Mouse (Mus musculus) kidney, postnatal 0 days (tissue): Measurements from ENCODE around the gene Bves. TPM values are rescaled to one million over a fixed set of nuclear protein-coding genes. Genes with fewer than 3 reads are reported as not detected.

Experiments used
- ATAC-seq: fragments of 200-750 bp; cut with Nextera tagmentation; replicated peaks from 2 replicates; pipeline ENCODE4 v1.8.0; 2017; ENCODE audit warnings: low read depth, moderate number of reproducible peaks, moderate TSS enrichment, moderate library complexity; ENCODE audit not compliant: low FRiP score
- DNase-seq: peaks from one replicate; pipeline ENCODE4 v3.0.0-alpha.2; 2016; ENCODE audit warnings: low spot score
- H3K27ac ChIP-seq: fragments of 300-500 bp; sonication (generic); 2 replicates; pipeline ENCODE4 v1.5.1; 2014; ENCODE audit warnings: mild to moderate bottlenecking
- H3K27me3 ChIP-seq: fragments of 300-500 bp; sonication (generic); 2 replicates; pipeline ENCODE4 v1.6.1; 2014; ENCODE audit warnings: low read length, mixed read lengths; ENCODE audit not compliant: insufficient read depth
- H3K36me3 ChIP-seq: fragments of 300-500 bp; sonication (generic); 2 replicates; pipeline ENCODE4 v1.6.1; 2014; ENCODE audit warnings: low read length, mixed read lengths; ENCODE audit not compliant: insufficient read depth
- H3K4me1 ChIP-seq: fragments of 300-500 bp; sonication (generic); replicated peaks from 2 replicates; pipeline ENCODE4 v1.6.1; 2014; ENCODE audit warnings: antibody characterized with exemption, low read length, mixed read lengths; ENCODE audit not compliant: insufficient read depth
- H3K4me2 ChIP-seq: fragments of 300-500 bp; sonication (generic); 2 replicates; pipeline ENCODE4 v1.6.1; 2014; ENCODE audit warnings: mild to moderate bottlenecking, low read length, moderate library complexity, mixed read lengths
- H3K4me3 ChIP-seq: fragments of 300-500 bp; sonication (generic); replicated peaks from 2 replicates; pipeline ENCODE4 v1.5.1; 2014; ENCODE audit warnings: low read depth, low read length
- H3K9ac ChIP-seq: fragments of 300-500 bp; sonication (generic); 2 replicates; pipeline ENCODE4 v1.6.1; 2014; ENCODE audit warnings: low read depth, low read length
- H3K9me3 ChIP-seq: fragments of 300-500 bp; sonication (generic); replicated peaks from 2 replicates; pipeline ENCODE4 v1.6.1; 2016; ENCODE audit warnings: low read length, inconsistent platforms, mixed read lengths
- CTCF ChIP-seq: IDR thresholded peaks from 2 replicates; pipeline ENCODE4 v1.5.1; 2016; ENCODE audit warnings: antibody characterized with exemption, low read depth, mild to moderate bottlenecking, moderate library complexity
- WGBS: fragments of 180-500 bp; shearing (Covaris S2); extraction: QIAGEN DNeasy Blood & Tissue Kit; methylation state at CpG from one replicate; pipeline ENCODE4 v1.1.7; 2014; 5-methylcytosine and 5-hydroxymethylcytosine counted together
- polyA plus RNA-seq: library from polyadenylated mRNA; unstranded; fragments of >200 nt; fragmentation: Nextera tagmentation; extraction: Ambion mirVana; gene quantifications from 2 replicates; pipeline ENCODE4 v1.2.1, GENCODE M21; 2015

Bves gene
- polyA plus RNA-seq, 1 experiment from 2014 or later = 0.93 TPM

DNA sequence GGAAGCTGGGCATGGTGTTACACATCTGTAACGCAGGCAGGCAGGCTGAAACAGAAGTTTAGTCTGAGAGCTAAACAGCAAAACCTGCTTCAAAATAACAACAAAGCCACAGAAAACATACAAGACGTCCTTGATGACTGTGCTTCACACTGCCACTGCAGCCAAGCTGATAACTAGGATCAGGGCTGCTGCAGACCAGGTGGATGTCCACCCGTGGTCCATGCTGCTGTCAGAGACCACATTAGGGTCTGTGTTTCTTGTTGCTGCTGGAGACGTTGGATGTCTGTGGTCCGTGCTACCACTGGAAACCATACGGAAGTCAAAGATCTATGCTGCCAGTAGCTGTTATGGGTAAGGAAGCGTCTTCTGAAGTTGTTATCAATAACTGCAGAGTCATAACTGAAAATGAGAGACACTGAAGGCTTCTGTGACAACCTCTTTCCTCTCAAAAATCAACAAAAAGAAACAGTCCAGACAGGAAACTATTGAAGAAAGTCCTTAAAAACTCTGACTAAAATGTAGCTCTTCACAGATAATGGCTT is 64.2 kb downstream of the Bves start:
- no peaks in the 10 kb centered on the region for H3K4me1 ChIP-seq
- no peaks in the 10 kb centered on the region for H3K36me3 ChIP-seq
- no peak overlapping the region for H3K27ac ChIP-seq
- ATAC-seq (no peak), DNase-seq (no peak)
- H3K4me2 ChIP-seq = no peak overlapping the region
- H3K4me3 ChIP-seq = no peak overlapping the region
- H3K27me3 ChIP-seq = no peaks in the 10 kb centered on the region
- no peak for TF ChIP-seq CTCF
- no peaks in the 10 kb centered on the region for H3K9me3 ChIP-seq
- WGBS = 58% methylated on average over 7 of the region's 7 CpGs
- H3K9ac ChIP-seq = no peak overlapping the region

DNA sequence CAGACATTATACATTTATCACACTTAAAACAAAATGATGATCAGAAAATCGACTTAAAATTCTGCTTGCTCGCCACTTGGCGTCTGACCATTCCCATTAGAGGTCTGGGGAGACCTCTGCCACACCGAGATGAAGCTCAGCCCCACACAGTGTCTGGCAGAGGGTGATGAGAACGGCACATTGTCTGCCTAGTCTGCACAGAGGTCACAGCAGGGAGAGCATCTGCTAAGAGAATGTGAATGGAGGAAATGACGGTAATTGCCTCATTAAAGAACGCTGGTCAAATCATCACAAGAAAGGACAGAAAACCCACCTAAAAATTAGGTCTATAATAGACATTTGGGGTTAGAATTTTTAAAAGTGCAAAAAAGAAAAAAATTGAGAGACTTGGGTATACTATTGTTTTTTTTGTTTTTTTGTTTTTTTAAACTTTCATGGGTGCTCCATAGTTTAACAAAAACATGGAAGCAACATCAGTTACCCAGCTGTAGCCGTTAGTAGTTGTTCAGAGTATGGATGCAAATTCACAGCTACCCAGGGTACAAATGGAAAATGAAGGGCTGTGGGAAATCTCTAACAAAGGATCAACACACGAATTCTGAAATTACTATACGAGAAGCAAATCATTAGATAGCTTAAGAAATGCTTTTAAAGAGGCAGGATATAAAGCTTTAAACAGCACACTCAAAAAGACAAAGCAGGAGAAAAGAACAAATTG is 75.2 kb downstream of the Bves start:
- no peak for DNase-seq
- no peak for ATAC-seq
- no peaks in the 10 kb centered on the region for H3K27me3 ChIP-seq

GRCm38 (mm10) chr10:45411741-45412140 is 76.2 kb downstream of the Bves start:
- TF ChIP-seq CTCF = no peak
- no peak overlapping the region for H3K4me2 ChIP-seq
- H3K36me3 ChIP-seq = no peaks in the 10 kb centered on the region
- no peak overlapping the region for H3K9ac ChIP-seq
- H3K27ac ChIP-seq = no peak overlapping the region
- DNase-seq (no peak), ATAC-seq (no peak)
- WGBS = 59% methylated on average over 2 of the region's 2 CpGs
- H3K9me3 ChIP-seq = no peaks in the 10 kb centered on the region
- H3K4me1 ChIP-seq = no peaks in the 10 kb centered on the region
- H3K27me3 ChIP-seq = no peaks in the 10 kb centered on the region
- no peak overlapping the region for H3K4me3 ChIP-seq

More for the DNA sequence above, 75.2 kb downstream of the Bves start:
- WGBS = 42% methylated on average over 10 of the region's 10 CpGs
- H3K4me1 ChIP-seq = no peaks in the 10 kb centered on the region
- H3K4me3 ChIP-seq = no peak overlapping the region
- TF ChIP-seq CTCF = no peak
- H3K36me3 ChIP-seq = no peaks in the 10 kb centered on the region
- no peaks in the 10 kb centered on the region for H3K9me3 ChIP-seq
- no peak overlapping the region for H3K9ac ChIP-seq
- H3K4me2 ChIP-seq = no peak overlapping the region
- H3K27ac ChIP-seq = no peak overlapping the region

- no peak for ATAC-seq
- Histone ChIP-seq H3K9me3 (no peaks in the 10 kb centered on the region), H3K36me3 (no peaks in the 10 kb centered on the region), H3K9ac (no peak overlapping the region), H3K27ac (no peak overlapping the region), H3K27me3 (no peaks in the 10 kb centered on the region), H3K4me1 (no peaks in the 10 kb centered on the region), H3K4me3 (no peak overlapping the region), H3K4me2 (no peak overlapping the region)
- no peak for TF ChIP-seq CTCF
- WGBS = 72% methylated on average over 5 of the region's 5 CpGs
- no peak for DNase-seq
Observed at GRCm38 (mm10) chr10:45412144-45412543, 76.6 kb downstream of the Bves start.

Other genes with a start within 250 kb of the Bves start
- 0.32 and 0.50 TPM in 2 replicates for gene Popdc3, start 157.7 kb upstream of the Bves start, polyA plus RNA-seq
- 0.08 and 0.14 TPM in 2 replicates for gene Lin28b, start 150.6 kb downstream of the Bves start, polyA plus RNA-seq
- 11.8 and 12.4 TPM in 2 replicates for gene Hace1, start 242.1 kb downstream of the Bves start, polyA plus RNA-seq